Mouse (Mus musculus) testis, adult 2 months (tissue): Measurements from ENCODE around the gene Pten.

Experiments
- CTCF ChIP-seq: fragments of 200-500 bp; IDR thresholded peaks from 2 replicates; pipeline ENCODE4 v1.5.1; 2012; ENCODE audit warnings: low read depth, mild to moderate bottlenecking, inconsistent platforms, low read length, moderate library complexity; ENCODE audit not compliant: control insufficient read depth, insufficient read depth, insufficient replicate concordance
- POLR2A ChIP-seq: fragments of 200-500 bp; IDR thresholded peaks from 2 replicates; pipeline ENCODE4 v1.6.1; 2012; ENCODE audit warnings: low read depth, mild to moderate bottlenecking, inconsistent platforms, low read length, moderate library complexity; ENCODE audit not compliant: control insufficient read depth

DNA sequence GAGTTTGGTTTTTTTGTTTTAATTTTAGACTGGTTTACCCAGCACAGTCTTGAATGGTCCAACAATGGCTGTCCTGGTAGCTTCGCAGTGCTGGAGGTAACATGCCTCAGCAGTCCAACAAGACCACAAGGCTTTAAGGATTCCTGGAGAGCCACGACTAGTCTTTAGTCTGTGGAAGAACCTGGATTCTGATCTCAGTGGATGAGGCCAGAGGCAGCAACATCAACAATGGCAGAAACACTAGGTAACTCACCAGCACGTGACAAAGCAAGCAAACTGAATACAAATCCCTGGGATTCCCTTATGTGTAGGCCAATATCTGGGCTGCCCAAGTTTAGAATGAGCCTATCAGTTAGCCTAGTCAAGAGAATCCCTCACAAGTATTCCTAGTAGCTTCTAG lies 43.8 kb upstream of the Pten start:
- TF ChIP-seq POLR2A = no peak
- TF ChIP-seq CTCF = no peak
